Mouse (Mus musculus) bone marrow, adult 2 months (tissue): ENCODE data around the gene Ramp2.

ENCODE experiments used
- CTCF ChIP-seq: fragments of 200-500 bp; IDR thresholded peaks from 2 replicates; pipeline ENCODE4 v1.5.1; 2011; ENCODE audit warnings: low read length, control low read depth; ENCODE audit not compliant: control insufficient read depth, insufficient read depth
- POLR2A ChIP-seq: fragments of 200-500 bp; IDR thresholded peaks from 2 replicates; pipeline ENCODE4 v1.6.1; 2011; ENCODE audit warnings: low read depth, mild to moderate bottlenecking, control low read depth, low read length, borderline replicate concordance; ENCODE audit not compliant: control insufficient read depth

DNA sequence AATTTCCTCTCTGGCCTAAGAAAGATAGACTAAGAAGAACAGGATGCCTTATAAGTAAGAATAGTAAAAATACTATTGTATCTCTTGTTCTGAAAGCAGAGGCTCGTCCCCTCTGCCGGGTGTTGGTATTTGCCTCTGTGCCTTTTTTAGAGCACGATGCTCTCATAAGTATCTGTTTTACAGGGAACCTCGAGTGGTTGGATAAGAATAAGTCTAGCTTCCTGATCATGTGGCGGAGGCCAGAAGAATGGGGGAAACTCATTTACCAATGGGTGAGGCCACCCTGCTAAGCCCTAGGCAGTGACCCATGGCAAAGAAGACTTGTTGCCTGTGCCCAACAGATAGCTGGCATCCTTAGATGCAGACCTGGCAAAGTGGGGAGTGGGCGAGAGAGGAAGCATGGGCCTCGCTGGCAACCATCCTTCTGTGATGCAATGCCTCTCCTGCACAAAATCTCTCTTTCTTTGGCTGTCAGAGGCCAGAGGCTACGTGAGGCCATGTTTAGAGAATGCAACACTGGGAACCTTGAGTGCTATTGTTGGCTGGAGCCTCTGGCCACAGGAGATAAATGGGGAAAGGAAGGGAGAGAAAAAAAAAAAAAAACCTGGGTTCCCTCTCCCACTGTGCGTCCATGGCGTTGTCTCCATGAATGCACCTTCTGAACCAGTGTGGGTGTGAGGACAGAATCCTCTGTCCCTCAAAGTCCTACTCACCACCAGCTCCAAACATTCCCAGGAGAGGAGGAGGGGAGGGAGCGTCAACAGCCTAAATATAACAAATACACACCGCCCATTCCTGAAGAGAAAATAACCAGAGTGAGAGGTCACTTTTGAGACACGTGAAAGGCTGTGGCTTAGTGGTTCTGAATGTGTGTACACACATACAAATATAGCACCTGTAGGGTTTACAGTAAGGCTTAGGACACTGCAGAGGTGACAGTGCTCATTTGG is 10.3 kb downstream of the Ramp2 start:
- TF ChIP-seq CTCF (no peak), POLR2A (no peak)
